Mouse (Mus musculus): ENCODE measurements around the gene Col18a1.
"Not testable (repeated sequence)": the region's sequence is repeated elsewhere in the genome, so short reads cannot be mapped to it uniquely, and the experiment has no call there.

The Col18a1 gene

DNA sequence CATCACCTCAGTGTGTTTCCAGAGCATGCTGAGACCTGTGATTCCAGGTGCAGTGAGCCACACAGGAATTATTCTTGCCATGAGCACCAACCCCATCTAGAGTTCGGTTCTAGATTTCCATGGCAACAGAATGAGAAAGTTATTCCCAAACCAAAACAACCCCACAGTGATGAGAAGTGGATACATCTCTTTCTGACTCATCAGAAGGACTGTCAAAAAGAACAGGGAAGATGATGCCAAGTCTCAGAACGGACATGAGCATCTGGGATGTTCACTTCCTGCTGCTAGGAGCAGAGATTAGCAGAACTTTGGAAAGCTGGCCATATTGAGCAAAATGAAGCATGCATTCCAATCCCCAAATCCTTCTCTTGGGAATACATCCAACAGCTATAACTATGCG lies 13.8 kb upstream of the Col18a1 start:
- DNase-seq = no peak

DNA sequence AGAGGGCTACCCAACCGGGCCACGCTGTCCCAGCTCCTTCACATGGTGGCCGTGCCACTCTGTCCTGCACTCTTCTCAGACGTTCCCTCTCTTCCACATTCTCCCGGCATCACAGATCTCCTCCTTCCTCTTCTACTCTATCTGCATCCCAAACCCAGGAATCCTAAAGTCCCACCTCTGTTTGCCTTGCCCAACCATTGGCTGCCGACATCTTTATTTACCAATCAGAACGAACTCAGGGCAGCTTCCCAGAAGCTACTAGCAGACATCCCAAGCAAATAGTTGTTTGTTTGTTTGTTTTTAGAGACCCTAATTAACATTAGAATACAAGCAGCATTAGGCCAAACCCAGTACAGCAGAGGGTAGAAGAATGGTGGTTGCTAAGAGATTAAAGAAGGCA lies 12.3 kb upstream of the Col18a1 start:
- no peak for DNase-seq

DNA sequence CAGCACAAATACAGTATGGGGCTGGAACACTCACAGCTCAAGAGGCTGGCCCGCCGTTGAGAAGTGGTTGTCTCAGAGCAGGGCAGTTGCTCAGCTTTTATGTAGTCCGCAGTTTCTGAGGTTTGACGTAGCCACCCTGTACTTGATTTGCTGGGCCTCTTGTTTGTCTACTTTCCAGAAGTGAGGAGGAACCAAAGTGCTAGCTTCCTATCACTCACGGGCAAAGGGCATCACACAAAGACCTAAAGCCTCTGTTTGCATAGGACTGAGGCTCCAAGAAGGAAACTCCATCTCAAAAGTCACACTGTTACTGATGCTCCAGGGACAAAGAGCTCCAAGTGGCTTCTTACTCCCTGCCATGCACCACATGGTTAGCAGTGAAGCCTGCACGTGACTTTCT lies 4.1 kb upstream of the Col18a1 start:
- no peak for DNase-seq

DNA sequence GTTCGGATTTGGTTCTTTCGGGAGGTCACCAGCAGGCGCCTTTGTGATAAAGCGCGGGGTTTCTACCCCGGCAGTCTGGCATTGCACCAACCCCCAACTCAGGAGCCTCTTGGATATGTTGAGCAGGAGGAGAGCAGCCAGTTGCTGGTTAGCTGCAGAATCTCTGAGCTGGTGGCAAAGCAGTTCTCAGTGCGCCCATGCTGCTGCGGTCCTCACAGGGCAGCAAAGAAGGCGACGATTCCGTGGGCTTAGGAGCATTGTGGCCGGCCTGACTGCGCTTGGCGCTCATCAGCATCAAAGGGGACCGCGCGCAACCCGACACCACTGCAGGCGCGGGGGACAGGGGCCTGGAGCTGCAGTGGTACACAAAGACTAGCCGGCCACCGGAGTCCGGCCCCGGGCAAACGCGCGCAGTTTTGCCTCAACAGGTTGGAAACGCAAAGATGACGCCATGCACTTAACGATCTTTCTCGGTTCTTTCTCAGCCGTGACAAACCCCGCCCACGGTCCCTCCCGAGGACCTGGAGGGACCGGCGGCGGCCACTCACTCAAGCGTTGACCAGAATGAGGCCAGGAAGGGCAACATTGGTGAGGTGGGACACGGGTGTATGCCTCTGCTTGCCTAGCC lies 916 bp downstream of the Col18a1 start:
- DNase-seq = no peak

DNA sequence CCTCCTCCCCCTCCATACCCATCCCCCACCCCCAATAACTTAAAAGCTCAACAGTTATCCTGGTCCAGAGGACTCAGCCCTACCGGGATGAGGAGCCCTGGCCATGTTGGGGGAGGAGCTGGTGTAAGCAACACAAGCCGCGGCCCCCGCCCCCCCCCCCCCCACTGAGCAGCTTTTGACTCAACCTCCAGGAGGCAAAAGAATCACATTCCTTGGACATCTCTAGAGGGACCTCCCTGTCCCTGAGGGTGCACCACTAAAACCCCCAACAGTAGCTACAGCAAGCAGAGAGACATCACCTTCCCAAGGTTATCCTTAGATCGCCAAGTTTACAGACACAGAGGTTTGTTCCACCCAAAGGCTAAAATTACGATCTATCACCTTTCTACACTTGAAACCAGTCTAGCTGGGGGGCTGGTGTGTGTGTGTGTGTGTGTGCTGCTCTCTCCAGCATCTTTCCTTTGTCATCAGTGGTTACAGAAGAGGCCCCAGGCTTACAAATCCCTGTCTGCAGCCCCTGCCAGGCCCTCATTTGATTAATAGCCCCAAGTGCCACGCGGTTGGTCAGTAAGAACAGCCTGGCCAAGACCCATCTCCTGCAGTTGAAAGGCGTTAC lies 1.8 kb downstream of the Col18a1 start:
- no peak for DNase-seq

DNA sequence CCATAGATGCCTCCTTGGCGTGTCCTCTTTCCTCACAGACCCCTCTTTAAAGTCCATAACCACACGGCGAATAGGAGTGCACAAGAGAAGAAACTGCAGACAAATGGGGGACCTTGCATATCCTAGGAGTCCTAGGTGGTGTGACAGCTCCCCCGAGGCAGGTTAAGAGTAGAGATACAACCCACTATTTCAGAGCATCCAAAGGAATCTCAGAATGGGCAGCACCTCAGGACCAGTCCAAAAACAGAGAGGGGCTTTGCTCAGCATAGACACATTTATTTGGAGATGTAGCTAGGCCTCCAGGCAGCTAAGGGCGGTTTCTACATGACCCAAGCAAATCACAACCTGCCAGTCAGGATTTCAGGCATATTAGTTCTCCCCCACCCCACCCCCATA lies 2.3 kb downstream of the Col18a1 start:
- DNase-seq = no peak

DNA sequence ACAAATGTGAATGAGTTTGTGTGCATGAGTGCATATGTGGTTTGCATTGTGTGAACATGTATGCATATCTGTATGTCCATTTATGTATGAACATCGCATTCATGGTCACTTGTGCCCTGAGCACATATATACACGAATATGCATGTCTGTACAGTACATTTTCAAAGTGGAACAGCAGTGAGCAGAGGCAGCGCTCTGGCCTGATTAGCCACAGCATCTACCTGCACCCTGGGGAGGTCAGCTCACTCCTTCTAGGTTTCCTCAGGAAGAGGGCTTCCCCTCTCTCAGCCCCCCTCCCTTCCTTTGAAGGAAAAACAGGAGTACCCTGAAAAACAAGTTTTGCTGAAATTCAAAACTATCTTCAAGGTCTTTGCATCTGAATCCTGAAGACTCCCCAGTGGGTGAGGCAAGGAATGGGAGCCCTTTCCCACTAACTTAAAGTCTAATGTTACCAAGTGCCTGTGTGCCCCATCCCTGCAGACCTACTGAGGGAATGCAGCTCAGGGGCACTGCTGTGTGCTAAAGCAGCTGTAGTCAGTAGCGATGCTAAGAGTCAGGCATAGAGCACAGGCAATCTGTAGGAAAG lies 2.9 kb downstream of the Col18a1 start:
- no peak for DNase-seq

DNA sequence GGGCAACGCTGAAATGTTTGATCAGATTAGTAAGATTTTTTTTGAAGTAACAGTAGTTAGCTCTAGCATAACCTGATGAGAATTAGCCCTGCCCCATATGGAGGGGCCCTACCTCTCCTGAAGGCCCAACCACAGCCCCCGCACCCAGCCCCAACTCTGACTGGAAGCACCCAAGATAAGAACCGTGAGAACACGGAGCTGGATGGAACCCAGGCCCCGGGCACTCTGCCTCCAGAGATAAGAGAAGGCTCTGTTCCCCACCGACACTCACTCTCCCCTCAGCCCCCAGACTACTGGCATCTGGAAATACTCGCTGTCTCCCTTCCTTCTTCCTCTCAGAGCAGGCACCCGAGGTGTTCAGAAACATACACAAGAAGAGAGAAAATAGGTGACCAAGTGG lies 6.8 kb downstream of the Col18a1 start:
- DNase-seq = no peak

DNA sequence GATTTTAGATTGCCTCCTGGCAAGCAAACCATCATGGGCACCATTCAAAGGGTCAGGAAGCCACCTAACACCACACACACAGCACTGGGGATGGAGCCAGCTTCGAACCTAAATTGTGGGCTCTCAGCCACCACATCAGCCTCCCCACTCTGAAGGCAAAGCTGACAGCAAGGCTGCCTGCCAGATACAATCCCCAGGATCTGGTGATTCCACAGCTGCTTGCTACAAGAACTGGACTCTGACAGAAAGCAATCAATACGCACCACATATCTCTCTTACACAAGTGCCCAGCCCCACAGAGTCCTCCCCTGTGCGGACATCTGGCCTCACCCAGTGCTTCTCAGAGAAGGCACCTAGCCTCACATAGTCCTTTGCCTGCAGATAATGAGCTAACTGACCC lies 7.4 kb downstream of the Col18a1 start:
- DNase-seq = no peak

DNA sequence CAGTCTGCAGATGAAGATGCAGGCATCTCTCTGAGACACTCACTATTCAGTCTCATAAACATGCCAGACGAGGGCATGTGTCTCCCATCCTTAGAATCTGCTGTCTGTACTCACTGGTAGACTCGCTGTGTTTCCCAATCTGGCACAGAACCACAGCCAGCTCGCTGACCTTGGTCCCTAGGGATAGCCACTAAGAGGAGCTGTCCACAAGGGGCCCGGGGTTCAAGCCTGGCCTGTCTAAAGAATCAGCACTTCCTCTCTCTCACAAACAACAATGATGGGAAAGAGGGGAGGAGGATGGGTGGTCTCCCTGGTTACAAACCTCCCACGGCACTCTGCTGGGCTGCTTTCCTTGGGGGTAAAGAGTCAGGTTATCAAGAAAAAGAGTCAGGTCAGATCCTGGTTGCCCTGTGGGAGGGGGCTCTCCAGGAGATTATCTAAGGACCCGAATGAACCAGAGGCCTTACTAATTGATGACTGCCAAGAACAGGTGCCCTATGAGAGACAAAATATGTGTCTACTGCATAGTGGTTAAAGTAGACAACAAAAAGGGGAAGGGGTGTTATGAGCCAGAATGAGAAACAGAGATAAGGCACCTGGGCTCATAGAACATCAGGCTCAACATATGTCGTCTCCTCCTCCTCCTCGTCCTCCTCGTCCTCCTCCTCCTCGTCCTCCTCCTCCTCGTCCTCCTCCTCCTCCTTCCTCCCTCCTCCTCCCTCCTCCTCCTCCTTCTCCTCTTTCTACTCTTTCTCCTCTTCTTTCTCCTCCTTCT lies 8.9 kb downstream of the Col18a1 start:
- no peak for DNase-seq

DNA sequence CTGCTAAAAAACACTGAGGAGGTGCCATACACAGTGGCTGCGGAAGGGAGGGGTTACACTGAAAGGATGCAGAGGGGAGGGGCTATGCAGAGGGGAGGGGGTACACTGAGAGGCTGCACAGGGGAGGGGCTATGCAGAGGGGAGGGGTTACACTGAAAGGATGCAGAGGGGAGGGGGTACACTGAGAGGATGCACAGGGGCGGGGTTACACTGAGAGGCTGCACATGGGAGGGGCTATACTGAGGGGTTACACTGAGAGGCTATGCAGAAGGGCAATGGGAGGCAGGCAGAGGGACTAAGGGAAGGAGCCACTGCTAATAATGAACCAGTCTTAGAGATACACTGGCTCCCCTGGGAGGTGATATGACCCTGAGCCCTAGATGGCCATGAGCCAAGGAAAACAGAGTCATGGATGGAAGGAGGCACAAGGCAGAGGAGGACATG lies 14.1 kb downstream of the Col18a1 start:
- DNase-seq = no peak

DNA sequence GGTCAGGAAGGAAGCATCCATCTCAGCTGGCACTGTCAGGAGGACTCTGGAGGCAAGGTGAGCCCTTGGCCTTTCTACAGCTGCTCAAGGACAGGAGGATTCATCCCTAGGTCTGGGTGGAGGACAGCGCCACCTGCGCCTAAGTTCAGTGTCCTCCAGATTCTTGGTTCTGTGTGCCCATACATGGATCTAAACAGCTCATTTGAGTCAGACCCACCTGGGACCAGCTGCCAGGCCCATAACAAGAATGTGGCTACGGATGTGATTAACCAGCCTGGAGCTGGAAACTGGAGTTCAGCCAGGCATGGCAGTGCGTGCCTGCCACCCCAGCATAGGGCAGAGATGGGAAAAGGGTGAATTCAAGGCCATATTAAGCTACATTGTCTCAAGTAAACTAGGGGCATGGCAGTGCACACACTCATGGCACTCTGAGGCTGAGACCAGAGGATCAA lies 14.8 kb downstream of the Col18a1 start:
- no peak for DNase-seq

DNA sequence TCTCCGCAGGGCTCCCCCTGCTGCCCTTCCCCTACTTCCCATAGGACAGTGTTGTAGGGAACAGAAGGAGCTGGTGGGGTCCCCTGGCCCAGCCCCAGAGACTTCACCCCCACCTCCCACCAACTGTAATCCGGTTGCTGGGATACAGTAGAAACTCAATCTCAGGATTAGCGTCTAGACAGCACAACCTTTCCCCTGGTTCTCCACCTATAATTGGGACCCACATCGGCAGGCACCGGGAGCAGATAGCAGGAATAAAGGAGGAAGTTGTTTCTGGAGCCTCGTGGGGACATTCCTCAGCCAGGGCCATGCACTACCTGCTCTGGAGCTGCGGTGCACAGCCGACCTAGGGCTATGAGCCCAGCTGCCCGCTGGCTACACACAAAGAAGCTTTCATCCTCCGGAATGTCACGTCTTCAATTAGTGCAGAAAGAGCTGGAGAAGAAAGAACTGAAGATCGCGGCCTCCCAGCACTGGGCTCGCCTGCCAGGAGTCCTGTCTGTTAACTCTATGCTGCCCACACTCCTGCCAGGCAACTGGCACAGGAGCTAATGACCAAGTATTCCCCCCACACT lies 15.3 kb downstream of the Col18a1 start:
- DNase-seq = no peak

DNA sequence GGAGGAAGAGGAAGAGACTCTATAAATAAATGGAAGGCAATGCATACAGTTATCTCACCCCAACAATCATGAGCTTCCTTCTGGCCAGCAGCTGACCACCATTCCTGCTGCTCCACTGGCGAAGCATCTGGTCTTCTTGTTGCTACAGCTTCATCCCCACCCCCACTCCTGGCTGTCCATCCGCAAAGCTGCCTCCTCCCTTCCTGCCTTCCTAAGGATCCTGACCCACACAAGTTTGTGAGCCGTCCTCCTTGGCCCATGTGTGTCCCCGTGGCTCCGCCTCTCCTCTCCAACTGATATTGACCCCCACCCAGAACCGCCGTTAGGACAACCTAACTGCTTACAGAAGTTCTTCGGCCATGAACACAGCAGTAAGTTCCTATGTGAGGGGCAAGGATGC lies 16.3 kb downstream of the Col18a1 start:
- no peak for DNase-seq

DNA sequence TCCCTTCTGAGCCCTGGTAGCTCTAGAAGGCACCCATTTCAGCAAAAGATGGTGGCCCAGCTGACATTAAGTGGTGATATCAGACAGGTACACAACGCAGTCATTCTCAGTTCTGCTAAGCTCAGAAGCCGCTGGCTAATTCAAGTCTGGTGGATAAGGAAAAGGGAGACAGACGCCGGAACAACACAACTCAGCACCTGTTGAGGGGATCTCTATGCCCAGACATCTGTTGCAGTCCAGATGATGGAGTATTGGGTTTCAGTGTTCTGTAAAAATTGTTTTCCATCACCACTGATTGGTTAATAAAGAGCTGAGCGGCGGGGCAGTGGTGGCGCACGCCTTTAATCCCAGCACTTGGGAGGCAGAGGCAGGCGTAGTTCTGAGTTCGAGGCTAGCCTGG lies 18.8 kb downstream of the Col18a1 start:
- no peak for DNase-seq

DNA sequence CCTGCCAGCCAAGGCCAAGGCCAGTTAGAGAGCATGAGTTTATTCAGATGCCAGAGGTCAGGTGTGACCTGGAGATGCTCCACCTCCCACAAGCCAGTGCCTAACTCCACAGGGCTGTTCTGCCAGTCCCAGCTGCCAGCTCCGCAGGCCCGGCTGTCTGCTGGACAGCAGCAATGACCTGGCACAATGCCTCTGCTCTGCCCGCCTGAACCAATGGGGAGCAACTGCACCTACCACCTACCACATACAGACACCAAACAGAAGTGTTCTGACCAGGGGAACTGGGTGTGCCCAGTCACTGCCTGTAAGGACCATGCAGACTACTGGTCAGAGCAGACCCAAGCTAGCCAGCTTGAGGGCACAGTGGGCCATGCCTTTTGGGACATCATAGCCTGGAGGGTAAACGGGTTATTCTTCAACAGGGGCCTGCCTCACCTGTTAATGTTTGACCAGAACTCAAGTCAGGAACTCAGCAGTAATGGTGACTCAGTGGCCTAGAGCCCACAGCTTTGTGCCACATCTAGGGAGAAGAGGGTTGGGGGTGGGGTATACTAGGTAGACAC lies 19.4 kb downstream of the Col18a1 start:
- no peak for DNase-seq

DNA sequence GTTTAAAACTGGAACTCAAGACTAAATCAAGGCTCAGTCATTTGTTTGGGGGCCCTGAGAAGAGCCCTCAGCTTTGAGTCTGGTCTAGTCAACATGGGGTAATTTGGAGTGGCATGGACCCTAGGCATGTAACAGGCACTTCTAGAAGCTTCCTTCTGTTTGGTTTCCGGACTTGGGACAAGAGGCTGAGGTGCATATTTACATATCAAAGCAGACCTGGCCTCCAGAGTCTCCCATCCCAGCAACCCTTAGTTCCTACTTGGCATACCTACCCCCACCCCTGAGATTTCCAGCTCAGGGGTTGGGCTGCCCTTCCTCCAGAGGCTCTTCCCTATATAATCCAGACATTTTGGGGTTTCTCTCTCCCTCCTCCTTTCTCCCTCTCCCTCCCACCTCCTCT lies 20.4 kb downstream of the Col18a1 start:
- no peak for DNase-seq

DNA sequence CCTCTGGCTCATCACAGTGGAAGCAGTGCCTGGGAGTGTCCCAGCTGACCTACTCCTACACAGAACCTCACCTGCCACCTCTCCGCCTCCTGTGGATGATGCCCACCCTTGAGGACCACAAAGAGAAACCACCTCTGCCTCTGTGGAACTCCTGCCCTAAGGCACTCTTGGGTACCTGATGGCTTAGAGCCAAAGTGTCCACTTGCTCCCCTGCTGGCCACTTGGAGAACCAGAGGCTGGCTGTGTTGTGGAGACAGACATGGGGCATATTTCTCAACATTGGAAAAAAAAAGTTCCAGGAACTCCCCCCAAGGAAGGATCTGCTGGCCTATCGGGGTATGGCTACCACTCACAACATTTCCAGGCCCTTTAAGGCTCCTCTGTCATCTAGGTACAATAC lies 22.0 kb downstream of the Col18a1 start:
- DNase-seq = no peak

DNA sequence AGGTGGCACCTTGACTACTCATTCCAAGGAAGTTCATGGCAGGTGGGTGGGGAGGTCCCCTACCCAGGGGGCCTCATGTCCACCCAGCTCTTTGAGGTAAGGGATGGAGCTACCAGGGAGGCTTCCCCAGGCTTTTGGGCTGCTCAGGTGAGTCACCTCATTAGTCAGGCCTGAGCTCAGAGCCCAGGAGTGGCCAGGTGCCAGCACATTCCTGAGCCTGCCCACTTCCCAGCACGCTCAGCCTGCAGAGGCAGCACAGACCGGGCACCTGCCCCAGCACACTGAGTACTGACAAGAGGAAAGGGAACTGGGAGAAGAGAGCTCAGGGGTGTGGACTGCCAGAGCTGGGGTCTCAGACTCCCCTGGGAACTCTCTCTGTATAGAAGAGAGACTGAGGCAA lies 24.0 kb downstream of the Col18a1 start:
- no peak for DNase-seq

DNA sequence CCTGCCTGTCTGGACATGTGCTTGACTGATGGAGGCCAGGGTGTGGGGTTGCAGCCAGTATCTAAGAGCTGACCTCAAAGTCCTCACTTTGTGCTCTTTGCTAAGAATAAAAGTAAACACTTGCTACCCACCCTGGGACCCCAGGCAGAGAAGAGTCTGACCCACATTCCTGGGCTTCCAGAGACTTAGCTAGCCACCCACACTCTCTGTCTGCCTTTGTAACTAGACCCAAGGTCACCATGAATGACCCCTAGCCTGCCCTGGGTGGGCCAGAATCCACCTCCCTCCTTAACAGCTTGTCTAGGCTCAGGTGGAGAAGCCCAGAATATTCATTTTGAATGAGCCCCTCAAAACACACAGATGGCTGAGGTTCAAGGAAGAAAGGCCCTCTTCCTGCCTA lies 28.0 kb downstream of the Col18a1 start:
- DNase-seq = no peak

DNA sequence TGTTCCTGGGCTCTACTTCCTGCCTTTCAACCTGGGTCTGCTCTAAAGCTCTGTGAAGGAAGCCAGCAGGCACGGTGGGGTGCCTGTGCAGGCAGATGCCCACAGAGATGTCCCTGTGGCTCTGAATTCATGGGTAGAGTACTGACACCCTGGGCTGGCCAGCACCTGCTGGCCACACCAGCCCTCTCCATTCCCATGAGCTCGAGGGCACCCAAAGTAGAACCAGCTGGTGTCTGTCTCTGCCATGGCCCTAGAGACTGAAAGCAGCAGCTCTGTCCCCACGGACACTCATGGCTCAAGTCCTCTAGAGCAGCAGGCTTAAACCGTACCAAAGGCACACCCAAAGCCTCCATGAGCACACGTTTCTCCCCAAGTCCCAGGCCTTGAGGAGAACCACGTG lies 30.1 kb downstream of the Col18a1 start:
- DNase-seq = no peak

DNA sequence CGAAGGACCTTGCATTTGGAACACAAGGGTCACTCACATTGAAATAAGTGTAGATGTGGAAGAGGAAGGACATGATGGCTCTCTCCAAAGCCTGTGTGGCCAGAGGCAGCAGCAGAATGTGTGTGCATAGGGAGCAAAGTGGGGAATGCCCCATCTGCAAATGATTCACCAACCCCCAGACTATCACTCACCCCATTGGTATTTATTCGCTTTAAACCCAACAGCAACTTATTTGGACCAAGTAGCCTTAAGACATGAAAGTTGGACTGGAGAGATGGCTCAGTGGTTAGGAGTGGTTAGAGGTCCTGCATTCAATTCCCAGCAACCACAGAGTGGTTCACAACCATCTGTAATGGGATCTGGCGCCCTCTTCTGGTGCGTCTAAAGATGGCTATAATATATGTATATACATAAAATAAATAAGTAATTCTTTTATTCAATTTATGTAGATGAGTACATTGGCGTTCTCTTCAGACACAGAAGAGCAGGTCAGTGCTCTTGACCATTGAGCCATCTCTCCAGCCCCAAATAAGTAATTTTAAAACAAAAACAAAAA lies 31.0 kb downstream of the Col18a1 start:
- DNase-seq = no peak

DNA sequence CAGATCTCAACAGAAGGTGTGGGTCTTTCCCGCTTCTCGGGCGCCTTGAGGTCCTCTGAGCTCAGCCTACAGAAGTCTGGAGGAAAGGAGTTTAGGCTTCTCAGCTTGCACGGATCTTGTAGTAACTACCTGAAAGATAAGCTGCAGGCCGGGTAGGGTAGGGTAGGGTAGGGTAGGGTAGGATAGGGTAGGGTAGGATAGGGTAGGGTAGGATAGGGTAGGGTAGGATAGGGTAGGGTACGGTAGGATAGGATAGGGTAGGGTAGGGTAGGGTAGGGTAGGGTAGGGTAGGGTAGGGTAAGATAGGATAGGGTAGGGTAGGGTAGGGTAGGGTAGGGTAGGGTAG lies 31.6 kb downstream of the Col18a1 start:
- DNase-seq = not testable (repeated sequence)

Measured in thymus, adult 18-20 months (tissue).